Mouse (Mus musculus) liver, embryonic 16.5 days (tissue): ENCODE results near the gene Ghrh. TPM values are rescaled to one million over a fixed set of nuclear protein-coding genes. Genes with fewer than 3 reads are reported as not detected.

Experiments used
- polyA plus RNA-seq: library from polyadenylated mRNA; unstranded; fragments of >200 nt; fragmentation: Nextera tagmentation; extraction: Ambion mirVana; gene quantifications from 2 replicates; pipeline ENCODE4 v1.2.1, GENCODE M21; 2015

Gene Ghrh
- polyA plus RNA-seq, 1 experiment from 2014 or later = not detected

Other genes with a start within 250 kb of the Ghrh start
- 14.9 and 16.3 TPM in 2 replicates for gene Samhd1, start 212.2 kb downstream of the Ghrh start, polyA plus RNA-seq
- gene Rbl1, start 143.0 kb downstream of the Ghrh start, polyA plus RNA-seq = 17.0 and 18.2 TPM in 2 replicates
- 165 and 168 TPM in 2 replicates for gene Rpn2, start 68.5 kb downstream of the Ghrh start, polyA plus RNA-seq
- 0.21 and 0.25 TPM in 2 replicates for gene Mroh8, start 68.0 kb downstream of the Ghrh start, polyA plus RNA-seq
- 20.1 and 20.5 TPM in 2 replicates for gene Manbal, start 20.1 kb upstream of the Ghrh start, polyA plus RNA-seq
- 1.2 and 1.5 TPM in 2 replicates for gene Src, start 70.9 kb upstream of the Ghrh start, polyA plus RNA-seq
- 12.3 and 14.3 TPM in 2 replicates for gene Nnat, start 212.6 kb upstream of the Ghrh start, polyA plus RNA-seq
- gene Blcap, start 223.8 kb upstream of the Ghrh start, polyA plus RNA-seq = 8.4 and 8.5 TPM in 2 replicates